Mouse (Mus musculus) limb, embryonic 14.5 days (tissue): ENCODE results near the gene Brpf3. TPM values are rescaled to one million over a fixed set of nuclear protein-coding genes. Genes with fewer than 3 reads are reported as not detected.

Experiments used
- ATAC-seq: fragments of 200-750 bp; cut with Nextera tagmentation; 2 replicates; pipeline ENCODE4 v1.8.0; 2017; ENCODE audit warnings: low read depth, moderate number of reproducible peaks, moderate TSS enrichment; ENCODE audit not compliant: low FRiP score
- DNase-seq: peaks from one replicate; pipeline ENCODE4 v3.0.0-alpha.2; 2015; ENCODE audit warnings: low spot score
- H3K27ac ChIP-seq: fragments of 300-500 bp; sonication (generic); replicated peaks from 2 replicates; pipeline ENCODE4 v1.5.1; 2014; ENCODE audit warnings: low read depth, mild to moderate bottlenecking, low read length, moderate library complexity, mixed read lengths
- H3K27me3 ChIP-seq: fragments of 300-500 bp; sonication (generic); 2 replicates; pipeline ENCODE4 v1.6.1; 2014; ENCODE audit warnings: low read length, mixed read lengths; ENCODE audit not compliant: control insufficient read depth, insufficient read depth
- H3K36me3 ChIP-seq: fragments of 300-500 bp; sonication (generic); 2 replicates; pipeline ENCODE4 v1.6.1; 2014; ENCODE audit warnings: mild to moderate bottlenecking, low read length, moderate library complexity, mixed read lengths; ENCODE audit not compliant: control insufficient read depth, insufficient read depth
- H3K4me1 ChIP-seq: fragments of 300-500 bp; sonication (generic); 2 replicates; pipeline ENCODE4 v1.6.1; 2014; ENCODE audit warnings: antibody characterized with exemption, low read length, mixed read lengths; ENCODE audit not compliant: control insufficient read depth, insufficient read depth
- H3K4me2 ChIP-seq: fragments of 300-500 bp; sonication (generic); replicated peaks from 2 replicates; pipeline ENCODE4 v1.6.1; 2014; ENCODE audit warnings: low read depth, mild to moderate bottlenecking, low read length, moderate library complexity; ENCODE audit not compliant: severe bottlenecking
- H3K4me3 ChIP-seq: fragments of 300-500 bp; sonication (generic); replicated peaks from 2 replicates; pipeline ENCODE4 v1.5.1; 2014; ENCODE audit warnings: low read length
- H3K9ac ChIP-seq: fragments of 300-500 bp; sonication (generic); 2 replicates; pipeline ENCODE4 v1.6.1; 2014; ENCODE audit warnings: mild to moderate bottlenecking, low read depth, low read length, moderate library complexity; ENCODE audit not compliant: severe bottlenecking
- H3K9me3 ChIP-seq: fragments of 300-500 bp; sonication (generic); 2 replicates; pipeline ENCODE4 v1.6.1; 2016; ENCODE audit warnings: low read length; ENCODE audit not compliant: control insufficient read depth
- POLR2A ChIP-seq: fragments of 200-500 bp; IDR thresholded peaks from 2 replicates; pipeline ENCODE4 v1.8.0; 2012; ENCODE audit warnings: inconsistent platforms, mild to moderate bottlenecking, moderate library complexity, borderline replicate concordance; ENCODE audit not compliant: insufficient read depth, insufficient read length; ENCODE audit errors: extremely low read depth
- WGBS: fragments of 180-500 bp; shearing (Covaris S2); extraction: QIAGEN DNeasy Blood & Tissue Kit; methylation state at CpG from one replicate; pipeline ENCODE4 v1.1.7; 2014; 5-methylcytosine and 5-hydroxymethylcytosine counted together
- polyA plus RNA-seq, 2 experiments: library from polyadenylated mRNA; depleted of rRNA in 1 of 2; stranded (reverse) in 1 of 2; unstranded in 1 of 2; fragments of >200 nt; fragmentation: Nextera tagmentation in 1 of 2; extraction: Ambion mirVana in 1 of 2; gene quantifications; 2 replicates each; pipeline versions ENCODE4 v1.2.1 to v1.2.3; 2012 to 2014

Brpf3 gene
- polyA plus RNA-seq, 2 experiments: 11.0 to 70.0 TPM

DNA sequence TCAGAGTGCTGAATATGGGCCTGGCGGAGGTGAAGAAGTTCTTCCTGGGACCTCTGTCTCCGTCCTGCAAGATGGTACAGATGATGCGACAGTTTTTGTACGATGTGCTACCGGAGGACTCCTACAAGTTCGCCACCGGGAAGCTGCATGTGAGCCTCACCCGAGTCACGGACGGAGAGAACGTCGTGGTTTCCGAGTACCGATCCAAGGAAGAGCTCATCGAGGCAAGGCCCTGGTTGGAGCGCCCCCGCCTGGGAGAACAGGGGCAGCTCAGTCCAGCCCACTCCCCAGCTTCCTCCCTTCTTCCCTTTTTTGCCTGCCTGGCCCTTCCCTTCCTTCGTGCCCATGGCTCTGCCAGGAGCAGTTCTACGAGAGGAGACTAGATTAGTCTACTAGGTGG, 75.9 kb downstream of the Brpf3 start:
- Histone ChIP-seq H3K4me1 (0 out of 2 replicates have a peak, but pooled peaks cover 3% of the 10 kb centered on the region), H3K36me3 (no peaks in the 10 kb centered on the region), H3K27ac (no peak overlapping the region), H3K9ac (peak overlapping the region; percentile 0; the same call in 1 of the 2 replicates), H3K4me3 (no peak overlapping the region), H3K27me3 (no peaks in the 10 kb centered on the region), H3K4me2 (no peak overlapping the region), H3K9me3 (no peaks in the 10 kb centered on the region; the same call in 1 of the 2 replicates)
- no peak for ATAC-seq
- 17% methylated on average over 19 of the region's 19 CpGs for WGBS
- no peak for TF ChIP-seq POLR2A
- no peak for DNase-seq

GRCm38 (mm10) chr17:28879931-28880391, 79.1 kb downstream of the Brpf3 start:
- peak; percentile 65 for DNase-seq
- no peak overlapping the region for H3K27ac ChIP-seq
- H3K4me3 ChIP-seq: no peak overlapping the region
- 6% methylated on average over 18 of the region's 18 CpGs for WGBS
- H3K4me1 ChIP-seq: 0 out of 2 replicates have a peak, but pooled peaks cover 3% of the 10 kb centered on the region
- no peak for TF ChIP-seq POLR2A
- no peaks in the 10 kb centered on the region for H3K9me3 ChIP-seq
- H3K4me2 ChIP-seq: no peak overlapping the region
- no peaks in the 10 kb centered on the region for H3K27me3 ChIP-seq
- no peak; the same call in 1 of the 2 replicates for ATAC-seq
- no peaks in the 10 kb centered on the region for H3K36me3 ChIP-seq
- no peak overlapping the region for H3K9ac ChIP-seq

GRCm38 (mm10) chr17:28882316-28882715, 81.4 kb downstream of the Brpf3 start:
- H3K4me2 ChIP-seq: no peak overlapping the region
- DNase-seq (peak; percentile 19), ATAC-seq (0 out of 2 replicates have a peak, but pooled peaks have one; percentile 27)
- 2% methylated on average over 12 of the region's 12 CpGs for WGBS
- H3K36me3 ChIP-seq: no peaks in the 10 kb centered on the region
- H3K4me1 ChIP-seq: 0 out of 2 replicates have a peak, but pooled peaks cover 3% of the 10 kb centered on the region
- H3K9me3 ChIP-seq: no peaks in the 10 kb centered on the region
- H3K4me3 ChIP-seq: no peak overlapping the region
- H3K27me3 ChIP-seq: no peaks in the 10 kb centered on the region
- H3K27ac ChIP-seq: no peak overlapping the region
- no peak for TF ChIP-seq POLR2A
- H3K9ac ChIP-seq: no peak overlapping the region

DNA sequence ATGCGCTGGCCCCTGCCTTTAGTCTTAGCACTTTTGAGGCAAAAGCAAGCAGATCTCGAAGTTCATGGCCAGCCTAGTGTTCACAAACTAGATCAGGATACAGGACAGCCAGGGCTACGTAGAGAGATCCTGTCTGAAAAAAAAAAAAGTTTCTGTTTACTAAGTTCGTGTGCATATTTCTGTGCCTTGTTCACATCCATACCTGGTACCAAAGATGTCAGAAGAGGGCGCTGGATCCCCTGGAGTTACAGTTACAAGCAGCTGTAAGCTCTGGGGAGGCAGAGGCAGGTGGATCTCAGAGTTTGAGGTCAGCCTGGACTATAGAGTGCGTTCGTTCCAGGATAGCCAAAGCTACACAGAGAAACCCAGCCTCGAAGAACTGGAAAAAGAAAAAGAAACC, 81.9 kb downstream of the Brpf3 start:
- DNase-seq: no peak
- Histone ChIP-seq H3K4me3 (no peak overlapping the region), H3K9me3 (no peaks in the 10 kb centered on the region)

DNA sequence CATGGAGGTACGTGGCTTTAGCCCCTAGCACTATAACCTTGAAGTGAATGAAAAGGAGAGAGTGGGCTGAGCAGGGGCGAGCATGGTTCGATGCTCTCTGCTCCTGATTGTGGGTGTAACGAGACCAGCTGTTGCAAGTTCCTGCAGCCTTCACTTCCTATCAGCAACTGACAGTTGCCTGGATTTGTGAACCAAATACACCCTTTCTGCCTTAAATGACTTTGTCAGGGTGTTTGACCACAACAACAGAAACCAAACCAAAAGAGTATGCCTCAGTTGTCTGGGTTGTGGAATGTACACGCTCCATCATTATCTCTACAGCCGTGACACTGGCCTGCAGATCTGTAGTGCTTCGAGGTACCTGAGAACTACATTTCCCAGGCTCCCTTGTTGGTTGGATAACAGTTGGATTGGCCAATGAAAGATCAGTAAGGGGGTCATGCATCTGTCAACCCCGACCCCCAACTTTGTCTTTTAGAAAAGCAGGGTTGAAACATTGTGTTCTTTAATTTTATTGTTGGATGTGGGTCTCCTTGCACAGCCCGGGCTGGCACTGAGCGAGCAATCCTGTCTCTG, 83.1 kb downstream of the Brpf3 start:
- no peak overlapping the region for H3K9ac ChIP-seq
- DNase-seq: no peak
- no peak for ATAC-seq
- H3K27me3 ChIP-seq: no peaks in the 10 kb centered on the region
- TF ChIP-seq POLR2A: no peak
- no peak overlapping the region for H3K4me3 ChIP-seq
- H3K4me2 ChIP-seq: no peak overlapping the region
- WGBS: 63% methylated on average over 10 of the region's 10 CpGs
- no peaks in the 10 kb centered on the region for H3K36me3 ChIP-seq
- no peak overlapping the region for H3K27ac ChIP-seq
- no peaks in the 10 kb centered on the region for H3K9me3 ChIP-seq
- 0 out of 2 replicates have a peak, but pooled peaks cover 3% of the 10 kb centered on the region for H3K4me1 ChIP-seq

More for the DNA sequence above, 81.9 kb downstream of the Brpf3 start:
- H3K27ac ChIP-seq: no peak overlapping the region
- no peaks in the 10 kb centered on the region for H3K27me3 ChIP-seq
- 56% methylated on average over 8 of the region's 8 CpGs for WGBS
- ATAC-seq: no peak
- no peak overlapping the region for H3K4me2 ChIP-seq
- TF ChIP-seq POLR2A: no peak
- 0 out of 2 replicates have a peak, but pooled peaks cover 3% of the 10 kb centered on the region for H3K4me1 ChIP-seq
- H3K9ac ChIP-seq: no peak overlapping the region
- H3K36me3 ChIP-seq: no peaks in the 10 kb centered on the region

- H3K4me1 ChIP-seq: no peaks in the 10 kb centered on the region
- no peak overlapping the region for H3K4me2 ChIP-seq
- H3K27ac ChIP-seq: no peak overlapping the region
- DNase-seq (no peak), ATAC-seq (no peak)
- H3K36me3 ChIP-seq: no peaks in the 10 kb centered on the region
- TF ChIP-seq POLR2A: no peak
- H3K4me3 ChIP-seq: no peak overlapping the region
- H3K9me3 ChIP-seq: no peaks in the 10 kb centered on the region
- no peak overlapping the region for H3K9ac ChIP-seq
- 86% methylated on average over 8 of the region's 8 CpGs for WGBS
- H3K27me3 ChIP-seq: no peaks in the 10 kb centered on the region
These were observed 84.3 kb downstream of the Brpf3 start for GRCm38 (mm10) chr17:28885231-28885630.
